Mouse (Mus musculus) heart, adult 2 months (tissue): ENCODE measurements around the gene Mvp. TPM values are rescaled to one million over a fixed set of nuclear protein-coding genes. Genes with fewer than 3 reads are reported as not detected.
A peak's percentile ranks its signal among the peaks of the same experiment; 100 is the strongest.

Experiments
- DNase-seq, 2 experiments: peaks; one replicate each; pipeline ENCODE4 v3.0.0; 2021
- H3K27ac ChIP-seq: fragments of 200-600 bp; 2 replicates; pipeline ENCODE4 v1.8.1; 2022
- H3K27me3 ChIP-seq: fragments of 200-500 bp; 2 replicates; pipeline ENCODE4 v1.6.1; 2012; ENCODE audit warnings: mild to moderate bottlenecking, low read length, inconsistent platforms, mixed read lengths; ENCODE audit not compliant: control insufficient read depth, insufficient read depth
- H3K36me3 ChIP-seq: fragments of 200-500 bp; 2 replicates; pipeline ENCODE4 v1.6.1; 2012; ENCODE audit warnings: low read length, inconsistent platforms; ENCODE audit not compliant: control insufficient read depth, insufficient read depth
- H3K4me1 ChIP-seq: fragments of 200-500 bp; 2 replicates; pipeline ENCODE4 v1.6.1; 2011; ENCODE audit warnings: low read length; ENCODE audit not compliant: control insufficient read depth, insufficient read depth
- H3K4me3 ChIP-seq: fragments of 200-600 bp; 2 replicates; pipeline ENCODE4 v1.8.1; 2022
- H3K79me2 ChIP-seq: fragments of 200-500 bp; replicated peaks from 2 replicates; pipeline ENCODE4 v1.6.1; 2012; ENCODE audit warnings: mild to moderate bottlenecking, inconsistent platforms, low read length, moderate library complexity, mixed read lengths; ENCODE audit not compliant: control insufficient read depth, insufficient read depth
- H3K9ac ChIP-seq: fragments of 200-500 bp; 2 replicates; pipeline ENCODE4 v1.6.1; 2012; ENCODE audit warnings: low read depth, mild to moderate bottlenecking, control low read depth, inconsistent platforms, low read length, mixed read lengths
- CTCF ChIP-seq: fragments of 200-600 bp; IDR thresholded peaks from 2 replicates; pipeline ENCODE4 v1.8.1; 2022; ENCODE audit warnings: antibody characterized with exemption, mild to moderate bottlenecking, moderate library complexity
- EP300 ChIP-seq: fragments of 200-500 bp; IDR thresholded peaks from 2 replicates; pipeline ENCODE4 v1.6.1; 2011; ENCODE audit warnings: low read depth, low read length, control low read depth; ENCODE audit not compliant: insufficient read depth
- POLR2A ChIP-seq: fragments of 200-500 bp; IDR thresholded peaks from 2 replicates; pipeline ENCODE4 v1.6.1; 2011; ENCODE audit warnings: mild to moderate bottlenecking, low read depth, low read length, control low read depth; ENCODE audit not compliant: insufficient read depth
- WGBS: fragments of 180-500 bp; shearing (Covaris S2); methylation state at CpG from one replicate; pipeline ENCODE4 v1.1.7; 2018; 5-methylcytosine and 5-hydroxymethylcytosine counted together
- intact Hi-C: fragments of 180-260 bp; cut with DNase I; formaldehyde crosslinking; loops from one replicate; pipeline ENCODE4 v1.15.1; 2025
- polyA plus RNA-seq: library from polyadenylated mRNA; depleted of rRNA; stranded (reverse); fragments of >200 nt; gene quantifications from 2 replicates; pipeline ENCODE4 v1.2.3, GENCODE M21; 2012
- total RNA-seq, 2 experiments: library from RNA; stranded (reverse); gene quantifications; 2 replicates each; pipeline ENCODE4 v1.2.3; 2021

The Mvp gene
- total and polyA plus RNA-seq, 3 experiments = 48.8 to 59.1 (median 50.4) TPM

GRCm38 (mm10) chr7:127013385-127013784 lies 1.0 kb downstream of the Mvp start:
- Histone ChIP-seq H3K4me1 (peaks cover 23% of the 10 kb centered on the region), H3K79me2 (peaks cover 4% of the 10 kb centered on the region; the same call in 1 of the 2 replicates), H3K36me3 (peaks cover 6% of the 10 kb centered on the region), H3K9ac (no peak overlapping the region), H3K4me3 (peak overlapping the region; percentile 75), H3K27ac (no peak overlapping the region; the same call in 1 of the 2 replicates), H3K27me3 (no peaks in the 10 kb centered on the region)
- TF ChIP-seq EP300 = no peak
- no peak for TF ChIP-seq CTCF
- 85% methylated on average over 6 of the region's 6 CpGs for WGBS
- intact Hi-C loops = loop anchor here (10.0 kb wide), 1 partner anchor 181 kb away; the partner anchor contains the start of gene Cd2bp2
- DNase-seq = no peak

GRCm38 (mm10) chr7:127012845-127013244 lies 1.6 kb downstream of the Mvp start:
- peaks cover 9% of the 10 kb centered on the region for H3K36me3 ChIP-seq
- no peak overlapping the region for H3K9ac ChIP-seq
- H3K4me3 ChIP-seq = no peak overlapping the region
- H3K27me3 ChIP-seq = no peaks in the 10 kb centered on the region
- intact Hi-C loops = loop anchor here (10.0 kb wide), 1 partner anchor 182 kb away; the partner anchor contains the start of gene Cd2bp2
- DNase-seq = no peak
- 92% methylated on average over 10 of the region's 10 CpGs for WGBS
- no peak for TF ChIP-seq EP300
- H3K79me2 ChIP-seq = peaks cover 4% of the 10 kb centered on the region; the same call in 1 of the 2 replicates
- no peak overlapping the region for H3K27ac ChIP-seq
- peaks cover 25% of the 10 kb centered on the region for H3K4me1 ChIP-seq

GRCm38 (mm10) chr7:127012374-127012773 lies 2.0 kb downstream of the Mvp start:
- Histone ChIP-seq H3K9ac (no peak overlapping the region), H3K27ac (no peak overlapping the region), H3K27me3 (no peaks in the 10 kb centered on the region), H3K4me3 (no peak overlapping the region), H3K79me2 (peaks cover 4% of the 10 kb centered on the region; the same call in 1 of the 2 replicates), H3K36me3 (peaks cover 9% of the 10 kb centered on the region), H3K4me1 (peaks cover 27% of the 10 kb centered on the region)
- DNase-seq = no peak
- intact Hi-C loops = loop anchor here (10.0 kb wide), 1 partner anchor 182 kb away; the partner anchor contains the start of gene Cd2bp2
- TF ChIP-seq CTCF (no peak), EP300 (no peak), POLR2A (no peak)
- 65% methylated on average over 6 of the region's 6 CpGs for WGBS

GRCm38 (mm10) chr7:127011717-127012116 lies 2.7 kb downstream of the Mvp start:
- Histone ChIP-seq H3K4me1 (peaks cover 27% of the 10 kb centered on the region), H3K79me2 (peaks cover 4% of the 10 kb centered on the region; the same call in 1 of the 2 replicates), H3K27me3 (no peaks in the 10 kb centered on the region), H3K9ac (no peak overlapping the region), H3K27ac (no peak overlapping the region), H3K36me3 (peaks cover 9% of the 10 kb centered on the region), H3K4me3 (no peak overlapping the region)
- intact Hi-C loops = loop anchor here (10.0 kb wide), 1 partner anchor 183 kb away; the partner anchor contains the start of gene Cd2bp2
- DNase-seq = no peak
- TF ChIP-seq EP300 = no peak
- no peak for TF ChIP-seq CTCF
- TF ChIP-seq POLR2A = no peak
- 66% methylated on average over 2 of the region's 2 CpGs for WGBS

- WGBS = 93% methylated on average over 2 of the region's 2 CpGs
- no peak overlapping the region for H3K4me3 ChIP-seq
- no peak for TF ChIP-seq EP300
- no peak for TF ChIP-seq CTCF
- no peak for TF ChIP-seq POLR2A
- H3K36me3 ChIP-seq = peaks cover 9% of the 10 kb centered on the region
- no peak overlapping the region for H3K9ac ChIP-seq
- no peak for DNase-seq
- H3K27ac ChIP-seq = no peak overlapping the region
- intact Hi-C loops = loop anchor here (10.0 kb wide), 1 partner anchor 184 kb away; the partner anchor contains the start of gene Cd2bp2
- peaks cover 4% of the 10 kb centered on the region; the same call in 1 of the 2 replicates for H3K79me2 ChIP-seq
- no peaks in the 10 kb centered on the region for H3K27me3 ChIP-seq
- peaks cover 26% of the 10 kb centered on the region for H3K4me1 ChIP-seq
These were observed 3.4 kb downstream of the Mvp start for GRCm38 (mm10) chr7:127011051-127011450.

- TF ChIP-seq EP300 (no peak), POLR2A (no peak), CTCF (no peak)
- 78% methylated on average over 17 of the region's 17 CpGs for WGBS
- peak overlapping the region; percentile 87 for H3K27ac ChIP-seq
- H3K27me3 ChIP-seq = no peaks in the 10 kb centered on the region
- H3K4me3 ChIP-seq = no peak overlapping the region
- intact Hi-C loops = loop anchor here (10.0 kb wide), 1 partner anchor 185 kb away; the partner anchor contains the start of gene Cd2bp2
- H3K9ac ChIP-seq = no peak overlapping the region
- peaks cover 19% of the 10 kb centered on the region for H3K4me1 ChIP-seq
- H3K36me3 ChIP-seq = peaks cover 4% of the 10 kb centered on the region; the same call in 1 of the 2 replicates
- 0 out of 2 replicates have a peak, but pooled peaks cover 4% of the 10 kb centered on the region for H3K79me2 ChIP-seq
- no peak for DNase-seq
These were observed 4.9 kb downstream of the Mvp start for GRCm38 (mm10) chr7:127009307-127010085.
